Mouse (Mus musculus) testis, adult 2 months (tissue): ENCODE data around the gene Unc45a.

Experiments used
- CTCF ChIP-seq: fragments of 200-500 bp; IDR thresholded peaks from 2 replicates; pipeline ENCODE4 v1.5.1; 2012; ENCODE audit warnings: low read depth, mild to moderate bottlenecking, inconsistent platforms, low read length, moderate library complexity; ENCODE audit not compliant: control insufficient read depth, insufficient read depth, insufficient replicate concordance
- POLR2A ChIP-seq: fragments of 200-500 bp; IDR thresholded peaks from 2 replicates; pipeline ENCODE4 v1.6.1; 2012; ENCODE audit warnings: low read depth, mild to moderate bottlenecking, inconsistent platforms, low read length, moderate library complexity; ENCODE audit not compliant: control insufficient read depth

DNA sequence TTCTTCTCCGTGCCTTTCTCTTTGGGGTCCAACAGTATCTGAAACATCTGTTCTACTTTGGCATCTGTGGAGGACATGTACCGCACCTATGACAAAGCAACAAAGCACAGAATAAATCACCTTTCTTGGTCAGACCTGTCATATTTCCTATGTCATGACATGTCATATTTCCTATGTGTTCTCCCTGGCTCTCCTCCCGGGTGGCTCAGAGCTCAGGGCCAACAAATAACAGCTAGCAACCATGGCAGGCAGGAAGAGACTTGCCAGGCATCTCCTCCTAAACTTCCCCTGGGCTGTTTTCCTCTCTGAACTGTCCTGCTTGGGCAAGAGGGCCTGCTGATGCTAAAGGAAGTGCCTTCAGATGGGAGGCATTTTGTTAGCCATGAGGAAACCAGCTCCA is 3.9 kb downstream of the Unc45a start:
- TF ChIP-seq CTCF (no peak), POLR2A (no peak)
